Mouse (Mus musculus) testis, adult 2 months (tissue): ENCODE data around the gene Ptprd.

Source experiments
- CTCF ChIP-seq: fragments of 200-500 bp; IDR thresholded peaks from 2 replicates; pipeline ENCODE4 v1.5.1; 2012; ENCODE audit warnings: low read depth, mild to moderate bottlenecking, inconsistent platforms, low read length, moderate library complexity; ENCODE audit not compliant: control insufficient read depth, insufficient read depth, insufficient replicate concordance
- POLR2A ChIP-seq: fragments of 200-500 bp; IDR thresholded peaks from 2 replicates; pipeline ENCODE4 v1.6.1; 2012; ENCODE audit warnings: low read depth, mild to moderate bottlenecking, inconsistent platforms, low read length, moderate library complexity; ENCODE audit not compliant: control insufficient read depth

DNA sequence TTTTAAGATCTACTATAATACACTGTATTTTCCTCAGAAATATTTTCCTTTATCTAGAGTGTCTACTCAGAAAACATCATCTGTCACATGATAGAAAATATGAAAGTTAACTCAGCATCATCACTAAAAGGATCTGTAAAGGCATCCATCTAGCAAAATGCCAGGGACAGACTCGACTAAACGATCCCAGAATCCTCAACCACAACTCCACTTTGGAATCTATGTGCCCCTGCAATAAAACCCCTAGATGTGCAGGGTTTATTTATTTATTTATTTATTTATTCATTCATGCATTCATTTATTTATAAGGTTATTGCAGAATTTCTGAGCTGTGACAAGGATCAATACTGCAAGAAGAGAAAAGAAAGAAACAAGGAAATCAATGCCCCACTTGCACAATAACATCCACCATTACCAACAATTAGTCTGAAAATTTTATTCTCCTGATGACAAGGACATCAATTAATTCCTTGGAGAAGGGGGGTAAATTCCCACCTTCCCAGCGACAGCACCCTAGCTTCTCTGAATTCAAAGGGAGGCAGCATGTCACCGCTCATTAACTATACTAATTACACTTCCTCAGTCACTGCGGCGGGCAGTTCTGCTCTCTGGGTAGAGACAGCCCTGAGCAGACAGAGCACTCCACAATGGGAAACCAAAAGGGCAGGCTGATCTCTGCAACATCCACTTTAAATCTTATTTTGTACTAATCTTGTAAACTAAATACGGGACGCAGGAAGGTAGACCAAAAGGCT lies 2186.0 kb downstream of the Ptprd start:
- no peak for TF ChIP-seq CTCF
- TF ChIP-seq POLR2A, result no peak
